Mouse (Mus musculus) retina, postnatal 7 days (tissue): ENCODE measurements around the gene Mfn1.
A peak's percentile ranks its signal among the peaks of the same experiment; 100 is the strongest.

Experiments
- DNase-seq: peaks from one replicate; pipeline ENCODE4 v3.0.0-alpha.2; 2012; ENCODE audit warnings: low read depth, low spot score

The Mfn1 gene

DNA sequence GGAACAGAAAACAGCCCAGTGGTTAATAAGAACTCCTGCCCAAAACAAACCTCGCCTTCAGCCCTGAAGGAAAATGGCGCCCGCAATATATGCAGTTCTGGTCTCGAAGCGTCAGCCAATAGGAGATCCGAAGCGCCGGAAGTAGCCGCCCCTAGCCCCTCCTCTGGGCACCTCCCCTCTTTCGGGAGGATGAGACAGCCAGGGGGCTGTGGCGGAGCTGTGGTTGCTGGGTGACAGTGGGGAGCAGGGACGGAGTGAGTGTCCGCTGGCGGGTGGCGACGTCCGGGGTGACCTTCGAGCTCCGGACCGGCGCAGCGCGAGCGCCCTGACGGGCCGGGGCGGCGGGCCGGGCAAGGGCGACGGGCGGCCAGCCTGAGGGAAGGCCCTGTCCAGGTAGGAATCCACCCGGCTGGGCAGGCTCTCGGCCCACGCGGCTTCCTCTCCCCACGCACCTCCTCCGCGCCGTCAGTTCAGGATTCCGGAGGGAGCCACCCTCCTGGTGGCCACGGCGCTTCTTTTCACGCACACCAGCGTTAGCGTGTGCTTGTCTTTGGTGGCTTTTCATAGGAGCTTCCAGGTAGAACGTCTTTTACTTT, at the start of gene Mfn1:
TSS of gene Mfn1 (plus strand) at position 163 of the 596 bp plus-strand sequence.
- peak; percentile 87 for DNase-seq

DNA sequence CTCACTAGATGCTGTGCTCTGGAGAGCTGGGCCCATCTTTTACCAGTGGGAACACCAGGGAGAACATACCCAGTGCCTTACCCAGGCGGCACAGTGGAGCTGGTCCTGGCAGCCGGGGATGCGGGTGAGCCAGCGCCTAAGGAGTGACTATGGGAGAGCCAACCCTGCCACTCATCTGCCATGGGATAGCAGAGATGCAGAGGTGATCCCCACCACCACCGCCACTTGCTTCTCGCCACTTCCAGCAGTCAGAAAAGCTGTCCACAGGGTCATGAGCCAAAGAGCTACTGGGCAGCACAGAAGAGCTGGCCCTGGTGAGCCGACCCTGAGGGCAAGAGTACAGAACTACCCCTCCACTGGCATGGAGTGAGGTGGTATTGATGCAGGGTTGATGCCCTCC, 49.3 kb upstream of the Mfn1 start:
- no peak for DNase-seq

DNA sequence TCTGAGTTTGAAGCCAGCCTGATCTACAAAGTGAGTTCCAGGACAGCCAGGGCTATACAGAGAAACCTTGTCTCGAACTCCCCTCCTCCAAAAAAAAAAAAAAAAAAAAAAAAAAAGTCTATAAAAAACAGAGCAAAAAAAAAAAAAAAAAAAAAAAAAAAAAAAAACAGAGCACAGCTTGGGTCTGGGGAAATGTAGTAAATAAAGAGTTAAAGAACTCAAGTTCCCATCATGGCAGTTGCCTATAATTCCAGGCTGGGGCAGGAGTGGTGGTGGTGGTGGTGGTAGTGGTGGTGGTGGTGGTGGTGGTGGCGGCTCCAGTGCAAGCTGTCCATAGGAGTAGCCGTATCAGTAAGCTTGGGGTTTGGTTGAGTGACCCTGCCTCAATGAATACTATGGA, 46.2 kb upstream of the Mfn1 start:
- DNase-seq = no peak

DNA sequence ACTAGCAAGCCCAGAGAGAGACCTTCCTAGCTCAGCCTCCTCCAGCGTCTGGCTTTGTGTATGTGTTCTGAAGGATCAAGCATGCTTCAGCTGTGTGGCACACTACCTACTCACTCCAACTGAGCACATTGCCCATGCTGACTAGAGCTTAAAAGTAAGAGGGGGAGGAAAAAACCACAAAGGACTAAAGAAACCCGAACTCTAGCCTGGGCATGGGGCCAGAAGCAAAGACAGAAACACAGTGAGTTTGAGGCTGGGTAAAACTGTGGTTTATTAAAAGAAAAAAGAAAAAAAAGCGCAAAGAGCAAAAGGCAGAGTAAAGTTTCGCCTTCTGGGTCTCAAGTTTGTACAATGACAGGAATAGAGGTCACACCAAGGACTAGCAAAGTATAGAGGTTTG, 42.7 kb upstream of the Mfn1 start:
- no peak for DNase-seq

DNA sequence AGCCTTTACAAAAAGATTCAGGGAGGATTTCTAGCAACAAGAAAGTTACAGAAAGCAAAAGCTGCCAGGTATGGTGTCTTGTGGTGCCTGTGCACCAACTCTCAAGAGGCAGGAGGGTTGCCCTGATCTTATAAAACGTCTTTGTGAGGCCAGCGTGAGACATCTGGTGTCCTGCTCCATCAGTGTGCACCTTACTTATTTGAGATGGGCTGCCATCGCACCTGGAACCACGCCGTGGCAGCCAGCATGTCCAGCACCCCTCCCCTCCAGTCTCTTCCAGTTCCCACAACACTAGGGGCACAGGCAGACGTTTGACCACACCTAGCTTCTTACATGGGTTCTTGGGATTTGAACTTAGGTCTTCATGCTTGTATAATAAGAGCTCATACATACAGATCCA, 41.1 kb upstream of the Mfn1 start:
- DNase-seq = no peak

DNA sequence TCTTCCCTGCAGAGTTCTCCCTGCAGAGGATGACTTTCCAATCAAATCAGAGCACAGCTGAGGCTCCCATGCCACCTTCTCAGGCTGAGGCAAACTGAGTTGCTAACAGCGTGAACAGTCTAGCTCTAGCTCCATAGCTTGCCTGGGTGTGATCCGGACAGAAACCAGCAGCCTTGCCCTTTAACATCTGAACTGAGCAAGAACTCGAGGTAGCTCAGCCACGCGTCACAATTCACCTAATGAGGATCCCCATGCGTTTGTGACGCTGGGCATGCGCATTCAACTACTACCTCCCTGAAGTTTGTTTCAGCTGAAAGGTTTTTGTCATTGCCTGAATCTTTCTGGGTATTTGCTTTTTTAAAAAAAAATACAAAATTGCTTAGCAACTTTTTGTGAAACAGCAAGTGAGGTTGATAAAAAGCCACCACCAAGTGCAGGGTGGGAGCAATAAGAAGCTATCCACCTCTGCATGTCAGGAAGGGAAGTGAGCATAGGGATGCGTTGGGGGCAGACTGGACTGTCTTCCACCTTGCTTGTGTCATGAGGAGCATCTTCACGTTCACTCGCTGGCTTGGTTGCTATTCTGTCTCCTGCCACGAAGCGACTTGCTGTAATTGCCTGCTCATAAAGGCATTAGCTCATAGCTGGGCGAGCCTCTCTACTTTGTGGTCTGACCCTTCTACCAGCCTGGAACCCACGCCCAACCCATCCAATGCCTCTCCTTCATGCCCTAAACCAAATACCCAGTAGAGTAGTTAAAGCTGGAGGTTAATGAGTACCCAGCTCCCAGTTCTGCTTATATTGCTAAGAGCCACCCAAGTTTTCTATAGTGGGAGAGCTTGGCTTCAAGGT, 39.0 kb upstream of the Mfn1 start:
- DNase-seq = no peak

DNA sequence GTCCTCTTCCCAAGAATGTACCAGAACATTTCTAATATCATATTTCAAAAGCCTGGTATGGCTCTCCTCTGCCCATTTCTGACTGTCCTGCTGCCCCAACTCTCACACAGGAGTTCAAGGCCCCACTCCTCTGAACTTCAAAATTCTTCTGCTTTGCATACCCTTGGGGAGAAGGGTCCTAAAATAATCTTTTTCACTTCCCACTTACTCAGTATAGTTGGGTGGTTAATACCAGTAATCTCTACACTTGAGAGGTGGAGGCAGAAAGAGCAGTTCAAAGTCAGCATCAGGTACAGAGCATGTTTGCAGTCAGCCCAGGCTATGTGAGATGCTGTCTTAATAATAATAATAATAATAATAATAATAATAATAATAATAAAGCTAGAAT, 38.3 kb upstream of the Mfn1 start:
- DNase-seq = no peak

DNA sequence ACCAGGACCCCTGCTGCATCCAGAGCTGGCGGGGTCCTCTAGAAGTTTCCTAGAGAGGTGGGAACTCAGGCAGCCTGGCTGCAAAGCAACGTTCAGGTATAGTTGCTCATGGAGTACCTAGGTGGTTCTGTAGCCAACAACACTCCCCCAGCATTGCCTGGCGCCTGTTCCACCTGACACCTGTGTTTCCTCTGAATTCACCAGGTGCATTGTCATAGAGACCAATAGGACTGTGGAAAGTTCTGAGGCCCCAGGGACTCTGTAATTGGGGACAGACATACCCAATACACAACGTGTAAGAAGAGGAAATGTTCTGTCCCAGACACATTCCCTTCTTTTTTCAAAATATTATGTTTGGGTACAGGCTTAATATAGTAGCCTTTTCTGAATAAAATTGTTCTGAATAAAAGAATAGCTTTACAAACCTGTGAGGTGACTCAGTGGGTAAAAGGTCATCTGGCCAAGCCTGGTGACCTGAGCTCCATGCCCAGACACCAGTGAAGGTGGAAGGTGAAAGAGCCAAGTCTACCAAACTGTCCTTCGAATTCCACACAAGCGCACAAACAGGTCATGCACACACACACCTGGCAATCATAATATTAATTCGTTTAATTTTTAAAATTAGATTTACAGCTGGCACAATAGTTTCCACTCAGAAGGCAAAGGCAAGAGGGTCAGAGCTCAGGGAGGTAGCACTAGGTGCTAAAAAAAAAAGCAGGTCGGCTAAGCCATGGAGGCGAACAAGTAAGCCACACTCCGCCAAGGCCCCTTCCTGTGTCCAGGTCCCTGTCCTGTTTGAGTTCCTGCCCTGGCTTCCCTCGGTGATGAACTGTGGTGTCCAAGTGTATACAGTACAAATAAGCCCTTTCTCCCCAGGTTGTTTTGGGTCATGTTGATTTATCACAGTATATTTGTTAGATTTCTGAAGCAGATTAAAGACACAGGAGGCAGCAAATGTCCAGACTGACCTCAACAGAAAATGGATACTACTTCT, 36.9 kb upstream of the Mfn1 start, which contains the start of gene Kcnmb3:
TSS of gene Kcnmb3 (minus strand) at position 135 of the 994 bp plus-strand sequence.
- DNase-seq = no peak

DNA sequence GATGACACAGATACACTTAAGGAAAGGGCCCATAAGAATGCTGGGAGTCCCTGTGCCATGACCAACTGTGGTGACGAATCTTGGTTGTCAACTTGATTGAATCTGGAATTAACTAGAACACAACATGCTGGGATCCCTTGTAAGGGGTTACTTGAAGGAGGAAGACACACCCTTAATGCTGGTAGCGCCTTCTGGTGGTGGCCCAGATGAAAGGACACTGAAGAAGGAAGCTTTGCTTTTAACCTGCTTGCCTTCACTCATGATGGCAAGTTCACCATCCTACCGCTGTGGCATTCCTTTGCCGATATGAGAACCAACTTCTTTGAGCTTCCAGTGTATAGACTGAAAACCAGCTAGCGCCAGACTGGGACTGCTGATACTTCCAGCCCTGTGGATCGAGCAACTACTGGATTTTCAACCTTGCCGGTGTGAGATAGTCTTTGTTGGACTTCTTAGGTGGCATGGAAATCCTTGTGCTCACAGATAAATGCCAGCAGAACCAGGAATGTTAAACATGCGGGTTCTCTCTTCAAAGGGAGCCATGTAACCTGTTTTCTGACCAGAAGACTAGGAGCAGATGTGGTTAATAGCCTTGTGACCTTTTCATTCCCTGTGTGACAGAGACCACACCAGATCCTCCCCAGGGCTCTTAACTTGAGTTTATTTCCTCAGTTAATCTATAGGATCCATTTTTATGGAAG, 34.7 kb upstream of the Mfn1 start:
- DNase-seq = no peak

DNA sequence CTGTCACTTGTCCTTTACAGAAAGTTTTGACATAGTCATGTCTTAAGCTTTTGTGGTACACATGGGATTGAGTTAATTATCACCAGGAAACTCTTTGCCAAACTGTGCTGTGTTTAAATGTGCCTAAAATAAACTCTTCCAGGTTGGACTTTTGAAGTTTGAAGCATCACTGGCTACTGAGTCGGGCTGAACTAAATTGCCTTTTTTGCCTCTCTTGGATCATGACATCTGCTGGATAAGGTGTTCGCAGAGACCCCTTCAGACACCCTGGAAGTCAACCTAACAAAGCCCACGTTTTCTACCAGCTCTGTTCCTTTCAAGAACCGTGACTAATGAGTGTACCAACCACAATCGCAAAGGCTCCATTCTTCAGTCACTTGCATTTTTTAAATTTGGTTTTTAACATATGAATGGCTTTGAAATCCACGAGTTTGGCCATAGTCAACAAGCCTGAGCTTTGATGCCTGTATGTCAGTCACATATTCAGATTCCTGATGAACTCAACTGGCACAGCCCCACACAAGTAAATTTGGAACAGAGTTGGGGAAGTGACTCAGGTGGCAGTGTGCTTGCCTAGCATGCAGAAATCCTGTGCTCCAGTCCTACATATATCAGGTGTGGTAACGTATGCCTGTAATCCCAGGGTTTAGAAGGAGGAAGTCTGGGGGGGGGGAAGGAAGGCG, 34.0 kb upstream of the Mfn1 start:
- DNase-seq = no peak

DNA sequence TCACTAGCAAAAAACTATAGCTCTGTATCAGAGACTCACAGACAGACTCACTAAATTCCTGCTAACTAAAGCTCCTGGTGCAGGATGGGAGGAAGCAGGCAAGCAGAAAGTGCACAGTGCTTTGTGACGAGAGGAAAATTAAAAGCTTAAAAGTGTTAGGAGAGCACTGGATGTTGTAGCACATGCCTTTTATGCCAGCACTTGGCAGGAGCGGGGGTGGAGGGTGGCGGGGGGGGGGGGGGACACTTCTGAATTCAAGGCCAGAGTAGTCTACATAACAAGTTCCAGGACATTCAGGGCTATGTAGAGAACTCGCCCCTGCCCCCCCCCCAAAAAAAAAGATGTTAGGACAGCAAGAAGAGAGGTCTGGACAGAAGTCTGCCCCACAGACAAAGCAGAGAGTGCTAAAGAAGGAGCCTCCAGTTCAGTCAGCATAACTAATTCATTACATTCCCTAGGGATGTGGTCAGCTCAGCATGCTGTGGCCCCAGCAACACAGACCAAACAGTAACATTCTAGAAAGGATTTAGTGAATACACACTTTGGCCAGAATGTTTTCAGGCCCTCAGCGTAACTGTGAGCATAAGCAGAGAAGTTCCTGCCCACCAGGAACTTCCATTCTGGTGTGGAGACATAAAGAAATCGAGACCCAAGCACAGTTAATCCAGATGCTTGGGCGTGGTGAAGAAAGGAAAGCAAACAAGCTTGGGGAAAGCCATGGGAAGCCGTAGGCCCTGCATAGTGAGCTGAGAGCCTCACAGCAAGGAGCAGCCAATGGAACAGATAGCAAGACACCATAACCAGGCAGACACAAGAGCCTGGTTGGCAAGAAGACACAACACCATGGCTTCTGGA, 33.2 kb upstream of the Mfn1 start:
- no peak for DNase-seq

DNA sequence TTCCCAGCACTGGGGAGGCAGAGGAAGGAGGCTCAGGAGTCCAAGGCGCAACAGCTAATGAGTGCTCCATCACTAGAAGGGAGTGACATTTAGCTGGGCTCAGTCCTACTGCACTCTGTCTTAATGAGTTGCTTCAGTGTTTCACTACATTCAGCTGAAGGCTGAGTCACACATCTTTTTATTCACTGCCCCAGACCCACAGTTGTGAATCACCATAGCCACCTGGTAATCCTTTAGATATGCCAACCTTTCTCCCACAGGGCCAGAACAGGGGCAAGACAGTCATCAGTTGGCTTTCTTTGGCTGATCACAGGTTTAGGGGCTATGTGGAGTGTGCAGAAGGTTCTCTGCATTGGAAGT, 32.6 kb upstream of the Mfn1 start:
- DNase-seq = no peak

DNA sequence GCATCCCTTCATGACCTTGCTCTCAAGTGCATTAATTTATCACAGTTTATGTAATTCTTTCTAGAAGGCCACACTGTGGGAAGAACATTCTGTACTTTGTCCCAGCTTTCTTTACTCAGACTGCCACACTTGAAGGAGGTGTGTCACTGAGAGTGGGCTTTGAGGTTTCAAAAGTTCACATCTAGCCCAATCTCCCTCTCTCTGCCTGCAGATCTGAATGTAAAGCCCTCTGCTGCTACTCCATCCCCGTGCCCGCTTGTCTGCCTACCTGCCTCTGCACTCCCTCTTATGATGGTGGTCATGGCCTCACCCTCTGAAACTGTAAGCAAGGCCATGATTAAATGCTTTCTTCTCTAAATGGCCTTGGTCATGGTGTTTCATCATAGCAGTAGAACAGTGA, 28.9 kb upstream of the Mfn1 start:
- DNase-seq = no peak

DNA sequence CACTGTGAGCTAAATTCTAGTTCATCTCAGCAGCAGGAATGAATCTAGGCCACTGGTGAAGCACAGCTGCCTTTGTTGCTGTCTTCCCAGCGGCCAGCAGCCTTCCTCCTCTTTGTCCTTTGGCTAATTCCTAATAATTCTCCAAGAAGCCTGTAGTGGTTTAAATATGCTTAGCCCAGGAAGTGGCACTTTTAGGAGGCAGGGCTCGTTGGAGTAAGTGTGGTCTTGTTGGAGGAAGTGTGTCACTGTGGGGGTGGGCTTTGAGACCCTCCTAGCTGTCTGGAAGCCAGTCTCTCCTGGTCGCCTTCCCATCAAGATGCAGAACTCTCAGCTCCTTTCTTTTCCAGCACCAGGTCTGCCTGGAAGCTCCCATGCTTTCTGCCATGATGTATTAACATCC, 23.4 kb upstream of the Mfn1 start:
- no peak for DNase-seq

DNA sequence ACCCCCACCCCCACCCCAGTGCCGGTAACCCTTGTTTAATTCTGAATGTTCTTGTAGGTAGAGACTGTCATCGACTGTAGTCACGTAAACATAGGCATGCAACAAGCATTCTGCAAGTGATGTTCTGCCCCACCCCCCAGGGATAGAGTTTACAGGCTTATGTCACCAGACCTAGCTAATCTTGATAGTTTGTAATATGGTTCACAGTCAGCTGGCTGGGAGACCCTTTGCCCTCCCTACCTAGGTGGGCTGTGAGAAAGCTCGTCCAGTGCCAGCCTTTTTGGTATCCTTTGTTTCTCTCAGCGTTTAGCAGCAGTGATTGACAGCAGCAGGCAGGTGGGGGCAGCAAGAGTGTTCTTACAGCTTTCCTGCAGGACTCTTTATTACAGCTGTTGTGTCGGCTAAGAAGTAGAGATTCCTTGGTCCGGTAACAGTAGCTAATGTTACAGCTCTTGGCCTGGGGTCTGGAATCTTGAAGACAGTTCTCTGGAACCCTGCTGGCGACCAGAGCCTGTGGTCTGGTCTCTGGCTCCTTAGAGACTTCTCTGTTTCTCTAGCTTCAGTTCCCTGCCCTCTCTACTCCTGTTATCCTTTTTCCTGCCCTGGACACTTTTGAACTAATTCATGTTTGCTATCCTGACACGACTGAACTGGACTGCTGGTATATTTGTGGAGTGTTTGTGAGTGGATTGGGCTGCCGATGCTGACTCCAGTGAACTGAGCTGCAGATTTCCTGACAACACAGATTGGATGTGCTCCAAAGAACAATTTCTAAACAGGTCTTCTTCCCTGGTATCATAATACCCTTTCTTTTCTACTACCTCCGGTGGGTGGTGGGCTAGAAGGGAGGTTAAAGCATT, 22.7 kb upstream of the Mfn1 start:
- no peak for DNase-seq

DNA sequence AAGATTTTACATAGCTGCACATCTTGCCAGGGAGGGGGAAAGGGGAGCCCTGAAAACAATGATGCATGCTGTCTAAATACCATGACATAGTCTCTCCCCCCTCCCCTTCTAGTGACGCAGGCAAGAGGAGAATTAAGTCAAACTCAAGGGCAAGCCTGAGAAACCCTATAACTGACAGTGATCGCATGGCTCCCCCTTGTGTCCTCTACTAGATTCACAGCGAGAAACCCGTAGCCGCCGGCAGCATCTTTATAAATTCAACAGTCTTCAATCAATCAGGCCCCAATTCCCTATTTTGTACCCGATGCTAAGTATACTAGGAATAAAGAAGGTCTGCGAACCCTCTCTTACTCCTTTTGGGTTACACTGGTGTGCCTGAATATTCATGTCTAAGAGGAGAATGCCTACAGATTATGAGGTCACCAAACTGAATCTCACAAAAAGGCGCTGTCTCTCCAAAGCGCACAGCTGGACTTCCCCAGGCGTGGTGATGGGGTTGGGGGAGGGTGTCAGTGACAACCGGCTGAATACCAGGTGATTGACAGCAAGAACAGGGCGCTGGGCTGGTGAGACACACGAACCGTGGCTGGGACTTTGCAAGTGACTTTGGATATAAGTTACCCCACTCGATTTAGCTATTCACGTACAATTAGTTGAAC, 20.5 kb upstream of the Mfn1 start:
- DNase-seq = peak; percentile 70

DNA sequence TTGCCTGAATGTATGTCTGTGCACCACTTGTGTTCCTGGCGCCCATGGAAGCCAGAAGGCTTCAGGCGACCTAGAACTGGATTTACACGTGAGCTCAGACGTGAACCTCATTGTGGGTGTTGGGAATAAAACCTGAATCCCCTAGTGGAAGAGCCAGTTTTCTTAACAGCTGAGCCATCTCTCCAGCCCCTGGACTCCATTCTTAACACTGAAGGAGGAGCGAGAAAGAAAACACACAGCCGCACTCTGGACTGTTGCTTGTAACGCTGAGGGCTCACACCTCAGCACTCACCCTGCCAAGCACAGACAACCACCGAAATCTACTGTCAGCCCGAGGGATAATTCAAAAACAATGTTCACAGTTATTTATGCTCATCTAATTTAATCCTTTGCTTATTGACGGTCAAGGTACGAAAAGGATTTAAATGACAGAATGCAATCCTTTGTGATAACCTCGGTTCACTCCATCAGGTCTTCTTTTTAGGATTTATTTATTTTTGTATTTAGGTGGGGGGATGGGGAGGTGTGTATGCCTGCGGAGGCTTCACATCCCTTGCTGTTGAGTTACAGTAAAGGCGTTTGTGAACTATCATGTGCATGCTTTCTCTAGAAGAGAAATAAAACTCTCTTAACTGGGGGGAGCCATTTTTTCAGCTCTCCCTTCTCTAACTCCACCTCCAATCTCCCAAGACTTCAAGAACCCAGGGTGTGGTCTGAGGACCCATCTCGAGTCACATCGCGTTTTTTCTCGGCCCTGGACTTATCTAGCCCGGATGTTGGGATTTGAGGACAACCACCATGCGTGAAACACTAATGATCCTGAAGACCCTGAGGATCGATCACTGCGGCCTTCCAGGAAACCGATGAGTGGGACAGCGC, 19.5 kb upstream of the Mfn1 start, which contains the start of gene Zfp639:
TSS of gene Zfp639 (plus strand) at position 764 of the 879 bp plus-strand sequence.
- no peak for DNase-seq
